Mouse (Mus musculus): ENCODE measurements at regions not wholly inside any gene's neighbourhood (a gene's known extent, or its start where the extent isn't known, plus 50 kb on each side); places are given as distances from the start of the nearest gene placed in this dataset.

GRCm38 (mm10) chr17:62961596-62962291 is 80.6 kb upstream of the Efna5 start:
- Histone ChIP-seq H3K27ac (replicated peaks) (no peak overlapping the region), H3K9me3 (replicated peaks) (no peaks in the 10 kb centered on the region), H3K27me3 (ENCODE audit: low read depth, poor library complexity, severe bottlenecking) (0 out of 2 replicates have a peak, but pooled peaks cover 4% of the 10 kb centered on the region), H3K4me3 (no peak overlapping the region), H3K4me1 (peaks cover 19% of the 10 kb centered on the region), H3K36me3 (no peaks in the 10 kb centered on the region)
- WGBS: 85% methylated on average over 19 of the region's 19 CpGs
- no peak for DNase-seq (ENCODE audit: low spot score)

DNA sequence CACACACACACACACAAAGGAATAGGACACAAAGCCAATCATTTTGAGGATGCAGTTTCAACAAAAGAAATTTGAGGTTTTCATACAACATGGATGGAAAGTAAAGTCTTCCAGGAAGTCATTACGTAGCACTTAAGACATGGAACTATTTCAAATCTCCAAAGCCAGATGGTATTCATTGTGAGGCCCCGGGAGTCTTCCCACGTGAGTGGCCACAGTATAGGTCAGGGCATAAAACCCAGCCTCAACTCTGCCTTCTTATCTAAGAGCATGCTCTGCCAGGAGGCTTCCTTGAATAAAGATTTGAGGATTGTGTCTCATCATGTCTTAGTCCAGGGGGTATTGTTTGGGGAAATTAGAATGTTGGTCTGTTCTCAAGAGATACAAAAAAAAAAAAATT is 78.0 kb upstream of the Efna5 start:
- H3K27me3 ChIP-seq (ENCODE audit: low read depth, poor library complexity, severe bottlenecking): no peaks in the 10 kb centered on the region
- H3K27ac ChIP-seq (replicated peaks): no peak overlapping the region
- H3K4me3 ChIP-seq: no peak overlapping the region
- no peak for DNase-seq (ENCODE audit: low spot score)
- no peaks in the 10 kb centered on the region for H3K9me3 ChIP-seq (replicated peaks)
- H3K4me1 ChIP-seq: peaks cover 19% of the 10 kb centered on the region
- WGBS: 63% methylated on average over 3 of the region's 3 CpGs
- H3K36me3 ChIP-seq: no peaks in the 10 kb centered on the region

- Histone ChIP-seq H3K4me1 (no peaks in the 10 kb centered on the region), H3K36me3 (no peaks in the 10 kb centered on the region), H3K9me3 (replicated peaks) (no peaks in the 10 kb centered on the region), H3K27me3 (ENCODE audit: low read depth, poor library complexity, severe bottlenecking) (no peaks in the 10 kb centered on the region; the same call in 1 of the 2 replicates), H3K4me3 (no peak overlapping the region), H3K27ac (replicated peaks) (no peak overlapping the region)
- no peak for DNase-seq (ENCODE audit: low spot score)
- 70% methylated on average over 1 of the region's 1 CpGs for WGBS
Observed at GRCm38 (mm10) chr17:62947537-62948193, 66.5 kb upstream of the Efna5 start.

GRCm38 (mm10) chr17:62940573-62941252 is 59.6 kb upstream of the Efna5 start:
- Histone ChIP-seq H3K36me3 (no peaks in the 10 kb centered on the region), H3K9me3 (replicated peaks) (no peaks in the 10 kb centered on the region), H3K27me3 (ENCODE audit: low read depth, poor library complexity, severe bottlenecking) (peaks cover 15% of the 10 kb centered on the region; the same call in 1 of the 2 replicates), H3K4me1 (peaks cover 20% of the 10 kb centered on the region), H3K27ac (replicated peaks) (peak overlapping the region; percentile 52), H3K4me3 (peak overlapping the region; percentile 42)
- DNase-seq (ENCODE audit: low spot score): no peak
- WGBS: 11% methylated on average over 7 of the region's 7 CpGs

- 7% methylated on average over 18 of the region's 18 CpGs for WGBS
- Histone ChIP-seq H3K36me3 (no peaks in the 10 kb centered on the region), H3K9me3 (replicated peaks) (no peaks in the 10 kb centered on the region), H3K4me1 (peaks cover 20% of the 10 kb centered on the region), H3K27me3 (ENCODE audit: low read depth, poor library complexity, severe bottlenecking) (peaks cover 15% of the 10 kb centered on the region; the same call in 1 of the 2 replicates), H3K4me3 (peak overlapping the region; percentile 42), H3K27ac (replicated peaks) (peak overlapping the region; percentile 68)
- peak; percentile 50 for DNase-seq (ENCODE audit: low spot score)
Observed at GRCm38 (mm10) chr17:62939930-62940572, 58.9 kb upstream of the Efna5 start.

DNA sequence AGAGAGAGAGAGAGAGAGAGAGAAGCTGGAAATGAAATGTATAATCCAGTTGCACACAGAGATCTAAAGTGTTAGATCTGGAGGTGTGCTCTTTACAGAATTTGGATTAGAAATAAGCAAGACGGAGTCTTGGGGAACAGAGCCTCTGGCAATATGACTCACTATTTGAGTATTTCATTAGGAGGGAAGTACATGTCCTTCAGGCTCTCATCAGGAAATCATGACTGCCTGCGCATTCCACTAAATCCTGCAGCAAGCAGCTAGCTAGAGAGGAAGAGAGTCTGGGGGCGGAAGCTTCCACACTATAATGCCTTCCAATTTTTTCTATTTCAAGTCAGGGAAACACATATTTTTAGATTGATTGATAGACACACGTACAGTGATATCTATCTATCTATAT is 58.1 kb upstream of the Efna5 start:
- WGBS: 70% methylated on average over 4 of the region's 4 CpGs
- Histone ChIP-seq H3K27me3 (ENCODE audit: low read depth, poor library complexity, severe bottlenecking) (peaks cover 15% of the 10 kb centered on the region; the same call in 1 of the 2 replicates), H3K27ac (replicated peaks) (no peak overlapping the region), H3K4me1 (peaks cover 20% of the 10 kb centered on the region), H3K36me3 (no peaks in the 10 kb centered on the region), H3K4me3 (no peak overlapping the region), H3K9me3 (replicated peaks) (no peaks in the 10 kb centered on the region)
- no peak for DNase-seq (ENCODE audit: low spot score)

All from midbrain, embryonic 10.5 days (tissue).